Mouse (Mus musculus) left cerebral cortex, postnatal 25 days (tissue): ENCODE measurements around the gene Hdac1. TPM values are rescaled to one million over a fixed set of nuclear protein-coding genes. Genes with fewer than 3 reads are reported as not detected.
"Not testable (repeated sequence)": the region's sequence is repeated elsewhere in the genome, so short reads cannot be mapped to it uniquely, and the experiment has no call there.

ENCODE experiments used
- DNase-seq, 2 experiments: peaks; one replicate each; pipeline ENCODE4 v3.0.0; 2022; ENCODE audit warnings: low spot score in 2 of 2, mixed read lengths in 1 of 2
- intact Hi-C: fragments of 180-260 bp; cut with DNase I; formaldehyde crosslinking; loops from one replicate; pipeline ENCODE4 v1.15.1; 2025
- total RNA-seq, 2 experiments: library from RNA; stranded (reverse); gene quantifications; 2 replicates each; pipeline ENCODE4 v1.2.3; 2021

Hdac1 gene
- total RNA-seq, 2 experiments from 2014 or later = 28.5 to 31.6 TPM

- DNase-seq = no peak
- intact Hi-C loops = no loop called here
These were observed 21.2 kb upstream of the Hdac1 start for GRCm38 (mm10) chr4:129563718-129564117.

GRCm38 (mm10) chr4:129561184-129561583 is 18.7 kb upstream of the Hdac1 start:
- intact Hi-C loops = no loop called here
- DNase-seq = no peak

- no peak for DNase-seq
- intact Hi-C loops = no loop called here
These were observed 15.9 kb upstream of the Hdac1 start for GRCm38 (mm10) chr4:129558321-129558955.

- intact Hi-C loops = no loop called here
- no peak for DNase-seq
These were observed 14.8 kb upstream of the Hdac1 start for GRCm38 (mm10) chr4:129557256-129557808.

- intact Hi-C loops = no loop called here
- peak; percentile 73 to 76 for DNase-seq
These were observed 14.2 kb upstream of the Hdac1 start for GRCm38 (mm10) chr4:129556532-129557223.

- intact Hi-C loops = no loop called here
- DNase-seq = peak in 1 of 2 experiments; percentile 8
These were observed 13.5 kb upstream of the Hdac1 start for GRCm38 (mm10) chr4:129555862-129556531.

GRCm38 (mm10) chr4:129555421-129555861 is 12.9 kb upstream of the Hdac1 start:
- peak in 1 of 2 experiments; percentile 47 for DNase-seq
- intact Hi-C loops = no loop called here

- intact Hi-C loops = not testable (repeated sequence)
These were observed 12.0 kb upstream of the Hdac1 start for GRCm38 (mm10) chr4:129554512-129554911.

GRCm38 (mm10) chr4:129550295-129550694 is 7.8 kb upstream of the Hdac1 start:
- intact Hi-C loops = no loop called here

More at GRCm38 (mm10) chr4:129554512-129554911, 12.0 kb upstream of the Hdac1 start:
- not testable (repeated sequence) for DNase-seq

GRCm38 (mm10) chr4:129549306-129549705 is 6.8 kb upstream of the Hdac1 start:
- intact Hi-C loops = no loop called here
- DNase-seq = no peak

More at GRCm38 (mm10) chr4:129550295-129550694, 7.8 kb upstream of the Hdac1 start:
- no peak for DNase-seq

GRCm38 (mm10) chr4:129547631-129548030 is 5.1 kb upstream of the Hdac1 start:
- intact Hi-C loops, DNase-seq: not testable (repeated sequence)

- intact Hi-C loops = loop anchor here (5.0 kb wide), 1 partner anchor 63 kb away; no protein-coding TSS in a partner anchor
- DNase-seq = no peak
These were observed 1.6 kb upstream of the Hdac1 start for GRCm38 (mm10) chr4:129544106-129544505.

- peak; percentile 13 to 31 for DNase-seq
- intact Hi-C loops = loop anchor here (5.0 kb wide), 1 partner anchor 65 kb away; no protein-coding TSS in a partner anchor
These were observed 483 bp downstream of the Hdac1 start for GRCm38 (mm10) chr4:129541868-129542591.

- intact Hi-C loops = loop anchor here (5.0 kb wide), 1 partner anchor 67 kb away; no protein-coding TSS in a partner anchor
- no peak for DNase-seq
These were observed 2.5 kb downstream of the Hdac1 start for GRCm38 (mm10) chr4:129540012-129540411.

- DNase-seq, intact Hi-C loops: not testable (repeated sequence)
These were observed 13.6 kb downstream of the Hdac1 start for GRCm38 (mm10) chr4:129528901-129529300.

GRCm38 (mm10) chr4:129525889-129526288 is 16.6 kb downstream of the Hdac1 start:
- intact Hi-C loops = no loop called here
- DNase-seq = no peak

- DNase-seq = no peak
- intact Hi-C loops = no loop called here
These were observed 17.2 kb downstream of the Hdac1 start for GRCm38 (mm10) chr4:129525338-129525737.

GRCm38 (mm10) chr4:129518519-129518918 is 24.0 kb downstream of the Hdac1 start:
- intact Hi-C loops = no loop called here
- no peak for DNase-seq

GRCm38 (mm10) chr4:129516925-129517324 is 25.6 kb downstream of the Hdac1 start:
- no peak for DNase-seq
- intact Hi-C loops = no loop called here
